Mouse (Mus musculus) kidney, embryonic 14.5 days (tissue): ENCODE results near the gene Ror1. TPM values are rescaled to one million over a fixed set of nuclear protein-coding genes. Genes with fewer than 3 reads are reported as not detected.

ENCODE experiments used
- ATAC-seq: fragments of 200-750 bp; cut with Nextera tagmentation; 2 replicates; pipeline ENCODE4 v1.8.0; 2017; ENCODE audit warnings: moderate number of reproducible peaks, mild to moderate bottlenecking, moderate TSS enrichment, moderate library complexity; ENCODE audit not compliant: low FRiP score, low TSS enrichment
- H3K27ac ChIP-seq: fragments of 300-500 bp; sonication (generic); 2 replicates; pipeline ENCODE4 v1.5.1; 2014; ENCODE audit warnings: low read depth, mild to moderate bottlenecking, low read length, moderate library complexity, mixed read lengths
- H3K27me3 ChIP-seq: fragments of 300-500 bp; sonication (generic); 2 replicates; pipeline ENCODE4 v1.6.1; 2014; ENCODE audit warnings: mild to moderate bottlenecking, low read length; ENCODE audit not compliant: control insufficient read depth, insufficient read depth
- H3K36me3 ChIP-seq: fragments of 300-500 bp; sonication (generic); 2 replicates; pipeline ENCODE4 v1.6.1; 2014; ENCODE audit warnings: low read length, mixed read lengths; ENCODE audit not compliant: control insufficient read depth, insufficient read depth
- H3K4me1 ChIP-seq: fragments of 300-500 bp; sonication (generic); 2 replicates; pipeline ENCODE4 v1.6.1; 2014; ENCODE audit warnings: low read length, mixed read lengths; ENCODE audit not compliant: control insufficient read depth, insufficient read depth
- H3K4me2 ChIP-seq: fragments of 300-500 bp; sonication (generic); replicated peaks from 2 replicates; pipeline ENCODE4 v1.6.1; 2014; ENCODE audit warnings: low read depth, mild to moderate bottlenecking, low read length
- H3K4me3 ChIP-seq: fragments of 300-500 bp; sonication (generic); 2 replicates; pipeline ENCODE4 v1.5.1; 2014; ENCODE audit warnings: mild to moderate bottlenecking, low read length
- H3K9ac ChIP-seq: fragments of 300-500 bp; sonication (generic); 2 replicates; pipeline ENCODE4 v1.6.1; 2014; ENCODE audit warnings: low read depth, mild to moderate bottlenecking, low read length, moderate library complexity
- H3K9me3 ChIP-seq: fragments of 300-500 bp; sonication (generic); 2 replicates; pipeline ENCODE4 v1.6.1; 2016; ENCODE audit warnings: low read length; ENCODE audit not compliant: control insufficient read depth
- WGBS: fragments of 180-500 bp; shearing (Covaris S2); extraction: QIAGEN DNeasy Blood & Tissue Kit; methylation state at CpG from one replicate; pipeline ENCODE4 v1.1.7; 2014; 5-methylcytosine and 5-hydroxymethylcytosine counted together
- polyA plus RNA-seq: library from polyadenylated mRNA; unstranded; fragments of >200 nt; fragmentation: Nextera tagmentation; extraction: Ambion mirVana; gene quantifications from 2 replicates; pipeline ENCODE4 v1.2.1, GENCODE M21; 2014

The Ror1 gene
- polyA plus RNA-seq, result 11.3 and 12.8 TPM in 2 replicates

- Histone ChIP-seq H3K4me2 (peak within 1 kb of the TSS; percentile 75), H3K4me3 (peak within 1 kb of the TSS; percentile 81), H3K9me3 (no peaks in the 10 kb centered on the region), H3K4me1 (peaks cover 7% of the 10 kb centered on the region), H3K27me3 (no peaks in the 10 kb centered on the region), H3K9ac (peak within 1 kb of the TSS; percentile 86), H3K27ac (peak within 1 kb of the TSS; percentile 88), H3K36me3 (no peaks in the 10 kb centered on the region)
- under 1% methylated on average over 69 of the region's 76 CpGs for WGBS
- ATAC-seq, result peak; percentile 91
These were observed at the start of gene Ror1 for GRCm38 (mm10) chr4:100095685-100096595. Ror1 (plus strand) TSS chr4:100095791.

- Histone ChIP-seq H3K9me3 (no peaks in the 10 kb centered on the region), H3K9ac (no peak overlapping the region), H3K27ac (no peak overlapping the region), H3K4me2 (no peak overlapping the region), H3K27me3 (no peaks in the 10 kb centered on the region), H3K4me1 (no peaks in the 10 kb centered on the region), H3K36me3 (no peaks in the 10 kb centered on the region), H3K4me3 (no peak overlapping the region)
- 30% methylated on average over 6 of the region's 6 CpGs for WGBS
- no peak for ATAC-seq
These were observed 48.5 kb upstream of the Ror1 start for GRCm38 (mm10) chr4:100047066-100047465.

- H3K4me2 ChIP-seq, result no peak overlapping the region
- WGBS, result 65% methylated on average over 7 of the region's 7 CpGs
- no peaks in the 10 kb centered on the region for H3K4me1 ChIP-seq
- no peak for ATAC-seq
- no peaks in the 10 kb centered on the region for H3K36me3 ChIP-seq
- no peaks in the 10 kb centered on the region for H3K9me3 ChIP-seq
- H3K9ac ChIP-seq, result no peak overlapping the region
- H3K27me3 ChIP-seq, result no peaks in the 10 kb centered on the region
- H3K27ac ChIP-seq, result no peak overlapping the region
- H3K4me3 ChIP-seq, result no peak overlapping the region
These were observed 47.1 kb upstream of the Ror1 start for GRCm38 (mm10) chr4:100048351-100048950.

GRCm38 (mm10) chr4:100051767-100052166 is 43.8 kb upstream of the Ror1 start:
- Histone ChIP-seq H3K9ac (no peak overlapping the region), H3K4me2 (no peak overlapping the region), H3K4me3 (no peak overlapping the region), H3K36me3 (no peaks in the 10 kb centered on the region), H3K9me3 (no peaks in the 10 kb centered on the region), H3K4me1 (no peaks in the 10 kb centered on the region), H3K27me3 (no peaks in the 10 kb centered on the region), H3K27ac (no peak overlapping the region)
- ATAC-seq, result peak; percentile 55; the same call in 1 of the 2 replicates

- no peak overlapping the region for H3K4me3 ChIP-seq
These were observed 43.3 kb upstream of the Ror1 start for GRCm38 (mm10) chr4:100052258-100052657.

GRCm38 (mm10) chr4:100056046-100056445 is 39.5 kb upstream of the Ror1 start:
- no peaks in the 10 kb centered on the region for H3K9me3 ChIP-seq
- no peak overlapping the region for H3K4me3 ChIP-seq
- ATAC-seq, result no peak
- H3K4me2 ChIP-seq, result no peak overlapping the region
- H3K27me3 ChIP-seq, result no peaks in the 10 kb centered on the region
- no peaks in the 10 kb centered on the region for H3K36me3 ChIP-seq
- WGBS, result 59% methylated on average over 9 of the region's 9 CpGs
- H3K9ac ChIP-seq, result no peak overlapping the region
- no peak overlapping the region for H3K27ac ChIP-seq
- H3K4me1 ChIP-seq, result no peaks in the 10 kb centered on the region

More at GRCm38 (mm10) chr4:100052258-100052657, 43.3 kb upstream of the Ror1 start:
- no peak for ATAC-seq
- Histone ChIP-seq H3K36me3 (no peaks in the 10 kb centered on the region), H3K9me3 (no peaks in the 10 kb centered on the region), H3K27ac (no peak overlapping the region), H3K4me1 (no peaks in the 10 kb centered on the region), H3K27me3 (no peaks in the 10 kb centered on the region), H3K9ac (no peak overlapping the region), H3K4me2 (no peak overlapping the region)
- 64% methylated on average over 3 of the region's 3 CpGs for WGBS

- Histone ChIP-seq H3K9me3 (no peaks in the 10 kb centered on the region), H3K27me3 (no peaks in the 10 kb centered on the region), H3K27ac (no peak overlapping the region), H3K4me1 (peaks cover under 1% of the 10 kb centered on the region; the same call in 1 of the 2 replicates), H3K36me3 (no peaks in the 10 kb centered on the region), H3K4me2 (no peak overlapping the region), H3K4me3 (no peak overlapping the region), H3K9ac (no peak overlapping the region)
- ATAC-seq, result no peak
- 46% methylated on average over 4 of the region's 4 CpGs for WGBS
These were observed 39.1 kb upstream of the Ror1 start for GRCm38 (mm10) chr4:100056446-100056845.

- no peak overlapping the region for H3K4me3 ChIP-seq
- WGBS, result 90% methylated on average over 13 of the region's 13 CpGs
These were observed 38.2 kb upstream of the Ror1 start for GRCm38 (mm10) chr4:100057381-100057780.

GRCm38 (mm10) chr4:100058631-100059030 is 37.0 kb upstream of the Ror1 start:
- 87% methylated on average over 5 of the region's 5 CpGs for WGBS
- no peak overlapping the region for H3K4me2 ChIP-seq
- H3K27ac ChIP-seq, result no peak overlapping the region
- H3K9me3 ChIP-seq, result no peaks in the 10 kb centered on the region
- no peak overlapping the region for H3K9ac ChIP-seq
- no peak for ATAC-seq
- H3K4me3 ChIP-seq, result no peak overlapping the region
- H3K27me3 ChIP-seq, result no peaks in the 10 kb centered on the region
- peaks cover 3% of the 10 kb centered on the region; the same call in 1 of the 2 replicates for H3K4me1 ChIP-seq
- H3K36me3 ChIP-seq, result no peaks in the 10 kb centered on the region

More at GRCm38 (mm10) chr4:100057381-100057780, 38.2 kb upstream of the Ror1 start:
- H3K4me2 ChIP-seq, result no peak overlapping the region
- ATAC-seq, result no peak
- H3K4me1 ChIP-seq, result peaks cover 3% of the 10 kb centered on the region; the same call in 1 of the 2 replicates
- no peaks in the 10 kb centered on the region for H3K9me3 ChIP-seq
- H3K27ac ChIP-seq, result no peak overlapping the region
- H3K9ac ChIP-seq, result no peak overlapping the region
- H3K36me3 ChIP-seq, result no peaks in the 10 kb centered on the region
- H3K27me3 ChIP-seq, result no peaks in the 10 kb centered on the region
